Mouse (Mus musculus) heart, adult 9 months (tissue): ENCODE measurements around the gene Usp54.
"Not testable (repeated sequence)": the region's sequence is repeated elsewhere in the genome, so short reads cannot be mapped to it uniquely, and the experiment has no call there.

Experiments
- DNase-seq, 2 experiments: peaks; one replicate each; pipeline ENCODE4 v3.0.0; 2022; ENCODE audit warnings: low spot score in 2 of 2

The Usp54 gene

GRCm38 (mm10) chr14:20609519-20609918, 31.3 kb downstream of the Usp54 start:
- no peak for DNase-seq

- peak; percentile 41 to 48 for DNase-seq
Measured at GRCm38 (mm10) chr14:20607396-20608126, 33.3 kb downstream of the Usp54 start.

GRCm38 (mm10) chr14:20601287-20601686, 39.6 kb downstream of the Usp54 start:
- no peak for DNase-seq

- DNase-seq, result no peak
Measured at GRCm38 (mm10) chr14:20600203-20600602, 40.7 kb downstream of the Usp54 start.

- no peak for DNase-seq
Measured at GRCm38 (mm10) chr14:20599542-20599941, 41.3 kb downstream of the Usp54 start.

- no peak for DNase-seq
Measured at GRCm38 (mm10) chr14:20595781-20596180, 45.1 kb downstream of the Usp54 start.

GRCm38 (mm10) chr14:20587458-20587857, 53.4 kb downstream of the Usp54 start:
- DNase-seq, result no peak

- no peak for DNase-seq
Measured at GRCm38 (mm10) chr14:20578822-20579407, 61.9 kb downstream of the Usp54 start.

GRCm38 (mm10) chr14:20576179-20576578, 64.7 kb downstream of the Usp54 start:
- DNase-seq, result peak; percentile 44 to 72

- not testable (repeated sequence) for DNase-seq
Measured at GRCm38 (mm10) chr14:20573196-20573595, 67.7 kb downstream of the Usp54 start.

GRCm38 (mm10) chr14:20565256-20566021, 75.4 kb downstream of the Usp54 start:
- no peak for DNase-seq

GRCm38 (mm10) chr14:20564692-20565091, 76.2 kb downstream of the Usp54 start:
- DNase-seq, result no peak

GRCm38 (mm10) chr14:20561897-20562296, 79.0 kb downstream of the Usp54 start:
- no peak for DNase-seq

GRCm38 (mm10) chr14:20550136-20550535, 90.7 kb downstream of the Usp54 start:
- no peak for DNase-seq

GRCm38 (mm10) chr14:20546415-20546814, 94.4 kb downstream of the Usp54 start, which contains the start of gene Ppp3cb:
TSS of gene Ppp3cb (minus strand) at chr14:20546573.
- DNase-seq, result peak; percentile 81 to 85

GRCm38 (mm10) chr14:20545529-20546331, 95.1 kb downstream of the Usp54 start:
- DNase-seq, result peak; percentile 91 to 92

- no peak for DNase-seq
Measured at GRCm38 (mm10) chr14:20544467-20545411, 96.1 kb downstream of the Usp54 start.

- DNase-seq, result no peak
Measured at GRCm38 (mm10) chr14:20529643-20530042, 111.2 kb downstream of the Usp54 start.

GRCm38 (mm10) chr14:20520179-20520578, 120.7 kb downstream of the Usp54 start:
- DNase-seq, result no peak

- DNase-seq, result no peak
Measured at GRCm38 (mm10) chr14:20508424-20508823, 132.4 kb downstream of the Usp54 start.

GRCm38 (mm10) chr14:20502966-20503365, 137.9 kb downstream of the Usp54 start:
- peak in 1 of 2 experiments; percentile 7 for DNase-seq
